Mouse (Mus musculus): ENCODE results near the gene Atp8b3. TPM values are rescaled to one million over a fixed set of nuclear protein-coding genes. Genes with fewer than 3 reads are reported as not detected.

Gene Atp8b3
- total and polyA plus RNA-seq, 2 experiments = not detected

DNA sequence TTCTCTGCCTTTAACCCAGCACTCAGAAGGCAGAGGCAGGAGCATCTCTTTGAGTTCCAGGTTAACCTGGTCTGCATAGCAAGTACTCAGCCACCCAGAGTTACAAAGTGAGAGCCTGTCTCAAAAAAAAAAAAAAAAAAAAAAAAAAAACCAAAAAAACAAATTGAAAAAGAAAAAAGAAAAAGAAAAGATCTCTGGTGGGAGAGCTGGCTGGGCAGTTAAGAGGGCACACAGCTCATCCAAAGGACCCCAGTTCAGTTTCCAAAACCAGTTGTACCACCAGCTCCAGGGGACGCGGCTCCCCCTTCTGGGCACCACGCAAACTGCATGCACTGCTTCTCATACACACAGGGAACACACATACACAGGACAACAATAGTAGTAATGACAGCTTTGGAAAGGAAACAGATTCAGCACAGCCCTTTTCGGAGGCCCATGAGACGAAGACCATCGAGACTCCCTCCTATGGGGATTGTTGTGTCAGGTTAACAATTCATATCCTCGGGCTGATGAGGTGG is 52.0 kb downstream of the Atp8b3 start:
- H3K4me3 ChIP-seq (ENCODE audit: insufficient read depth, low read depth, low read length) = no peak overlapping the region
- no peaks in the 10 kb centered on the region for H3K79me2 ChIP-seq (ENCODE audit: control insufficient read depth, insufficient read depth, low read length)
- H3K9ac ChIP-seq (ENCODE audit: low read depth, low read length) = no peak overlapping the region
- WGBS = 76% methylated on average over 7 of the region's 7 CpGs
- no peak for DNase-seq (ENCODE audit: extremely low read depth, low read depth, low spot score)
- H3K36me3 ChIP-seq (ENCODE audit: control insufficient read depth, insufficient read depth, low read length) = no peaks in the 10 kb centered on the region
- TF ChIP-seq POLR2A (IDR thresholded peaks at IDR 0.05; ENCODE audit: extremely low read depth, insufficient read depth, low read length) (no peak), CTCF (IDR thresholded peaks at IDR 0.05; ENCODE audit: low read depth, low read length) (peak; percentile 70)
- no peaks in the 10 kb centered on the region for H3K4me1 ChIP-seq (ENCODE audit: control insufficient read depth, insufficient read depth, low read length)
- H3K27ac ChIP-seq (replicated peaks; ENCODE audit: insufficient read depth, low read depth, low read length) = no peak overlapping the region
- H3K27me3 ChIP-seq (ENCODE audit: control insufficient read depth, insufficient read depth, low read length) = peaks cover 29% of the 10 kb centered on the region

DNA sequence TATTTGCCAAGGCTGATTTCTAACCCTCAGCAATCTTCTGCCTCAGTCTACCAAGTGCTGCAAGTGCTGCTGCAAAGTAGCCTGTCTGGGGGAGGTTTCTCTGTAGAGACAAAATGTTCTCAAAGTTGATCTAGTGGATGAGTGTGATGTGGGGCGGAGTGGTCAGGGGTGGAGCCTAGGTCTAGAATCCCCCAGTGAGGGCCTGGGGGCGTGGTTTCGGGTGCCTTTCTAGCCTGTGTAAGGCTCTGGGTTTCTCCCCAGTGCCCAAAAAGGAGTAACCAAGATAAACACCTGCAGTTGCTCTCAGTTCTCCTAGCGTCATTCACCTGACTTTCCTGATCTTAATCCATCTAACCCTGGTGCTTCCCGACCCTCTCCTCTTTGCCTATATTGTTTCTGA is 57.9 kb downstream of the Atp8b3 start:
- DNase-seq (ENCODE audit: extremely low read depth, low read depth, low spot score) = no peak
- H3K27ac ChIP-seq (replicated peaks; ENCODE audit: insufficient read depth, low read depth, low read length) = no peak overlapping the region
- WGBS = 51% methylated on average over 5 of the region's 5 CpGs
- no peak overlapping the region for H3K4me3 ChIP-seq (ENCODE audit: insufficient read depth, low read depth, low read length)
- H3K4me1 ChIP-seq (ENCODE audit: control insufficient read depth, insufficient read depth, low read length) = no peaks in the 10 kb centered on the region
- no peaks in the 10 kb centered on the region for H3K36me3 ChIP-seq (ENCODE audit: control insufficient read depth, insufficient read depth, low read length)
- H3K27me3 ChIP-seq (ENCODE audit: control insufficient read depth, insufficient read depth, low read length) = 0 out of 2 replicates have a peak, but pooled peaks cover 2% of the 10 kb centered on the region
- no peak overlapping the region for H3K9ac ChIP-seq (ENCODE audit: low read depth, low read length)
- TF ChIP-seq POLR2A (IDR thresholded peaks at IDR 0.05; ENCODE audit: extremely low read depth, insufficient read depth, low read length) = no peak
- no peak for TF ChIP-seq CTCF (IDR thresholded peaks at IDR 0.05; ENCODE audit: low read depth, low read length)
- H3K79me2 ChIP-seq (ENCODE audit: control insufficient read depth, insufficient read depth, low read length) = no peaks in the 10 kb centered on the region

DNA sequence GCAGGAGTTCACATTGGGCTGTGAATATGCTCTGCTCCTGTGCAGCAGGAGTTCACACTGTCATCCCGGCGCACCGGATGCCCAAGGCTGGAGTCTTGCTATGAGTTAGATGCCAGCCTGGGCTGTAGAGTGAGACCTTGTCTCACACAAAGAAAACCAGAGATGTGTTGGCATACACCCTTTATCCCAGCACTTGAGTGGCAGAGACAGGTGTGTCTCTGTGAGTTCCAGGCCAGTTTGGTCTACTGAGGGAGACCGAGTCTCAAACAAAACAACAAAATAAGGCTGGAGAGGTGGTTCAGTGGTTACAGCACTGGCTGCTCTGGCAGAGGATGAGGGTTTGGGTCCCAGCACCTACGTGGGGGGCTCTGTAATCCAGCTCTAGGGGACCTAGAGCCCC is 60.4 kb downstream of the Atp8b3 start:
- Histone ChIP-seq H3K27ac (replicated peaks; ENCODE audit: insufficient read depth, low read depth, low read length) (no peak overlapping the region), H3K4me1 (ENCODE audit: control insufficient read depth, insufficient read depth, low read length) (no peaks in the 10 kb centered on the region), H3K79me2 (ENCODE audit: control insufficient read depth, insufficient read depth, low read length) (no peaks in the 10 kb centered on the region), H3K36me3 (ENCODE audit: control insufficient read depth, insufficient read depth, low read length) (no peaks in the 10 kb centered on the region), H3K9ac (ENCODE audit: low read depth, low read length) (no peak overlapping the region), H3K4me3 (ENCODE audit: insufficient read depth, low read depth, low read length) (no peak overlapping the region), H3K27me3 (ENCODE audit: control insufficient read depth, insufficient read depth, low read length) (0 out of 2 replicates have a peak, but pooled peaks cover 2% of the 10 kb centered on the region)
- WGBS = 89% methylated on average over 5 of the region's 5 CpGs
- DNase-seq (ENCODE audit: extremely low read depth, low read depth, low spot score) = no peak
- TF ChIP-seq POLR2A (IDR thresholded peaks at IDR 0.05; ENCODE audit: extremely low read depth, insufficient read depth, low read length) = no peak
- TF ChIP-seq CTCF (IDR thresholded peaks at IDR 0.05; ENCODE audit: low read depth, low read length) = no peak

- H3K9ac ChIP-seq (ENCODE audit: low read depth, low read length) = peak overlapping the region; percentile 23; the same call in 1 of the 2 replicates
- no peaks in the 10 kb centered on the region for H3K79me2 ChIP-seq (ENCODE audit: control insufficient read depth, insufficient read depth, low read length)
- peak; percentile 59 for DNase-seq (ENCODE audit: extremely low read depth, low read depth, low spot score)
- TF ChIP-seq CTCF (IDR thresholded peaks at IDR 0.05; ENCODE audit: low read depth, low read length) (no peak), POLR2A (IDR thresholded peaks at IDR 0.05; ENCODE audit: extremely low read depth, insufficient read depth, low read length) (0 out of 2 replicates have a peak, but pooled peaks have one; percentile 13)
- no peaks in the 10 kb centered on the region for H3K36me3 ChIP-seq (ENCODE audit: control insufficient read depth, insufficient read depth, low read length)
- H3K4me3 ChIP-seq (ENCODE audit: insufficient read depth, low read depth, low read length) = peak overlapping the region; percentile 70
- no peaks in the 10 kb centered on the region for H3K4me1 ChIP-seq (ENCODE audit: control insufficient read depth, insufficient read depth, low read length)
- peaks cover 5% of the 10 kb centered on the region; the same call in 1 of the 2 replicates for H3K27me3 ChIP-seq (ENCODE audit: control insufficient read depth, insufficient read depth, low read length)
- WGBS = 2% methylated on average over 58 of the region's 58 CpGs
- no peak overlapping the region; the same call in 1 of the 2 replicates for H3K27ac ChIP-seq (replicated peaks; ENCODE audit: insufficient read depth, low read depth, low read length)
These were observed 63.5 kb downstream of the Atp8b3 start for GRCm38 (mm10) chr10:80475290-80475959.

Other genes with a start within 250 kb of the Atp8b3 start
- gene Rps15, start 246.7 kb downstream of the Atp8b3 start, total RNA-seq (2014; rRNA removed) = 510 and 571 TPM in 2 replicates
- gene Rps15, start 246.7 kb downstream of the Atp8b3 start, polyA plus RNA-seq (2012; rRNA removed) = 686 and 1,012 TPM in 2 replicates
- gene Apc2, start 243.1 kb downstream of the Atp8b3 start, total RNA-seq (2014; rRNA removed) = 0.09 and 0.20 TPM in 2 replicates
- 0.19 and 0.20 TPM in 2 replicates for gene Apc2, start 243.1 kb downstream of the Atp8b3 start, polyA plus RNA-seq (2012; rRNA removed)
- gene 2310011J03Rik, start 218.6 kb downstream of the Atp8b3 start, total RNA-seq (2014; rRNA removed) = 10.4 and 12.4 TPM in 2 replicates
- 25.4 and 25.5 TPM in 2 replicates for gene 2310011J03Rik, start 218.6 kb downstream of the Atp8b3 start, polyA plus RNA-seq (2012; rRNA removed)
- 8.8 and 12.5 TPM in 2 replicates for gene Pcsk4, start 209.6 kb downstream of the Atp8b3 start, total RNA-seq (2014; rRNA removed)
- gene Pcsk4, start 209.6 kb downstream of the Atp8b3 start, polyA plus RNA-seq (2012; rRNA removed) = 19.2 and 21.8 TPM in 2 replicates
- 112 and 185 TPM in 2 replicates for gene Reep6, start 209.2 kb downstream of the Atp8b3 start, total RNA-seq (2014; rRNA removed)
- 384 and 617 TPM in 2 replicates for gene Reep6, start 209.2 kb downstream of the Atp8b3 start, polyA plus RNA-seq (2012; rRNA removed)
- gene Adamtsl5, start 190.7 kb downstream of the Atp8b3 start, total RNA-seq (2014; rRNA removed) = 0.28 and 0.40 TPM in 2 replicates
- 1.4 and 1.6 TPM in 2 replicates for gene Adamtsl5, start 190.7 kb downstream of the Atp8b3 start, polyA plus RNA-seq (2012; rRNA removed)
- gene Plk5, start 182.7 kb downstream of the Atp8b3 start, total RNA-seq (2014; rRNA removed) = 0.60 and 1.4 TPM in 2 replicates
- 3.5 and 6.6 TPM in 2 replicates for gene Plk5, start 182.7 kb downstream of the Atp8b3 start, polyA plus RNA-seq (2012; rRNA removed)
- 1.0 and 2.6 TPM in 2 replicates for gene Mex3d, start 151.5 kb downstream of the Atp8b3 start, total RNA-seq (2014; rRNA removed)
- gene Mex3d, start 151.5 kb downstream of the Atp8b3 start, polyA plus RNA-seq (2012; rRNA removed) = 2.1 and 2.4 TPM in 2 replicates
- 21.1 and 32.8 TPM in 2 replicates for gene Mbd3, start 139.6 kb downstream of the Atp8b3 start, total RNA-seq (2014; rRNA removed)
- gene Mbd3, start 139.6 kb downstream of the Atp8b3 start, polyA plus RNA-seq (2012; rRNA removed) = 73.5 and 76.7 TPM in 2 replicates
- 1,362 and 1,401 TPM in 2 replicates for gene Uqcr11, start 132.3 kb downstream of the Atp8b3 start, total RNA-seq (2014; rRNA removed)
- 2,210 and 2,521 TPM in 2 replicates for gene Uqcr11, start 132.3 kb downstream of the Atp8b3 start, polyA plus RNA-seq (2012; rRNA removed)
- 6.4 and 9.9 TPM in 2 replicates for gene Tcf3, start 105.5 kb downstream of the Atp8b3 start, total RNA-seq (2014; rRNA removed)
- gene Tcf3, start 105.5 kb downstream of the Atp8b3 start, polyA plus RNA-seq (2012; rRNA removed) = 19.6 and 20.2 TPM in 2 replicates
- gene Onecut3, start 44.3 kb downstream of the Atp8b3 start, total RNA-seq (2014; rRNA removed) = not detected in 2 replicates
- not detected in 2 replicates for gene Onecut3, start 44.3 kb downstream of the Atp8b3 start, polyA plus RNA-seq (2012; rRNA removed)
- 4.4 and 5.5 TPM in 2 replicates for gene Rexo1, start 22.4 kb upstream of the Atp8b3 start, total RNA-seq (2014; rRNA removed)
- gene Rexo1, start 22.4 kb upstream of the Atp8b3 start, polyA plus RNA-seq (2012; rRNA removed) = 28.1 and 36.8 TPM in 2 replicates
- gene Klf16, start 38.2 kb upstream of the Atp8b3 start, total RNA-seq (2014; rRNA removed) = 0.74 and 1.3 TPM in 2 replicates
- gene Klf16, start 38.2 kb upstream of the Atp8b3 start, polyA plus RNA-seq (2012; rRNA removed) = 4.2 and 5.5 TPM in 2 replicates
- gene Abhd17a, start 51.2 kb upstream of the Atp8b3 start, total RNA-seq (2014; rRNA removed) = 45.7 and 59.3 TPM in 2 replicates
- 194 and 205 TPM in 2 replicates for gene Abhd17a, start 51.2 kb upstream of the Atp8b3 start, polyA plus RNA-seq (2012; rRNA removed)
- 7.6 and 11.4 TPM in 2 replicates for gene Scamp4, start 63.7 kb upstream of the Atp8b3 start, total RNA-seq (2014; rRNA removed)
- gene Scamp4, start 63.7 kb upstream of the Atp8b3 start, polyA plus RNA-seq (2012; rRNA removed) = 61.2 and 63.2 TPM in 2 replicates
- gene Adat3, start 63.8 kb upstream of the Atp8b3 start, total RNA-seq (2014; rRNA removed) = 0.28 and 1.4 TPM in 2 replicates
- gene Adat3, start 63.8 kb upstream of the Atp8b3 start, polyA plus RNA-seq (2012; rRNA removed) = 3.3 and 5.5 TPM in 2 replicates
- 0.28 and 0.34 TPM in 2 replicates for gene Gm49322, start 66.9 kb upstream of the Atp8b3 start, total RNA-seq (2014; rRNA removed)
- gene Gm49322, start 66.9 kb upstream of the Atp8b3 start, polyA plus RNA-seq (2012; rRNA removed) = 0.54 and 0.70 TPM in 2 replicates
- gene Csnk1g2, start 83.7 kb upstream of the Atp8b3 start, total RNA-seq (2014; rRNA removed) = 54.4 and 56.1 TPM in 2 replicates
- gene Csnk1g2, start 83.7 kb upstream of the Atp8b3 start, polyA plus RNA-seq (2012; rRNA removed) = 110 and 123 TPM in 2 replicates
- gene Btbd2, start 117.9 kb upstream of the Atp8b3 start, total RNA-seq (2014; rRNA removed) = 16.2 and 19.7 TPM in 2 replicates
- 36.1 and 36.8 TPM in 2 replicates for gene Btbd2, start 117.9 kb upstream of the Atp8b3 start, polyA plus RNA-seq (2012; rRNA removed)
- 88.6 and 119 TPM in 2 replicates for gene Mknk2, start 139.0 kb upstream of the Atp8b3 start, total RNA-seq (2014; rRNA removed)
- 87.0 and 116 TPM in 2 replicates for gene Mknk2, start 139.0 kb upstream of the Atp8b3 start, polyA plus RNA-seq (2012; rRNA removed)
- 3.5 and 5.2 TPM in 2 replicates for gene Mob3a, start 162.9 kb upstream of the Atp8b3 start, total RNA-seq (2014; rRNA removed)
- 6.1 TPM in 2 replicates for gene Mob3a, start 162.9 kb upstream of the Atp8b3 start, polyA plus RNA-seq (2012; rRNA removed)
- 17.2 and 18.3 TPM in 2 replicates for gene Izumo4, start 163.1 kb upstream of the Atp8b3 start, total RNA-seq (2014; rRNA removed)
- gene Izumo4, start 163.1 kb upstream of the Atp8b3 start, polyA plus RNA-seq (2012; rRNA removed) = 42.5 and 49.7 TPM in 2 replicates
- 22.3 and 35.2 TPM in 2 replicates for gene Ap3d1, start 203.1 kb upstream of the Atp8b3 start, total RNA-seq (2014; rRNA removed)
- gene Ap3d1, start 203.1 kb upstream of the Atp8b3 start, polyA plus RNA-seq (2012; rRNA removed) = 38.1 and 49.2 TPM in 2 replicates
- gene Dot1l, start 216.1 kb upstream of the Atp8b3 start, total RNA-seq (2014; rRNA removed) = 2.4 and 3.6 TPM in 2 replicates
- gene Dot1l, start 216.1 kb upstream of the Atp8b3 start, polyA plus RNA-seq (2012; rRNA removed) = 13.0 and 14.8 TPM in 2 replicates

Data from liver, adult 2 months (tissue).